Mouse (Mus musculus): ENCODE results near the gene Slc1a1.

DNA sequence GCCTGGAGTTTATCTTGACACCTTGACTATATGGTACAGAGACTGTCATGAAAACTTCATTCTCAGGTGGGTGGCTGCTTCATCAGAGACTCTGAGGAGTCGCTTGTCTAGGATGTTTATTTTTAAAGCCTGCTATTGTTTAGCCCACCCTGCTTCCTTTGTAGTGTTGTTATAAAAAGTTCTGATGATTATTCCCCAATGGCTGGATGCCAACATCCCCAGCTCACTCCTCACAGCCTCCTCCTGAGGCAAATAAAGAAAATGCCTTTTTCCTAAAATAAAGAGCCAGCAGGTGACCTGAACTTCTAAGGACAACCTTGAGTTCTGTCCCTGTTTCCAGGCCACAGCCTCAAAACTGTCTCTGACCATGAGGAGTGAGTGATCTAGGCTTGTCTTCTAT, 53.6 kb downstream of the Slc1a1 start:
- TF ChIP-seq CTCF (IDR thresholded peaks at IDR 0.05; ENCODE audit: extremely low read depth, insufficient read length, insufficient replicate concordance, low read depth, low read length) (no peak), POLR2A (IDR thresholded peaks at IDR 0.05; ENCODE audit: low read depth, low read length) (no peak)

All from small intestine, adult 2 months (tissue).